23 mouse cellular contexts compared by ENCODE assay signal in the genomic region with DNA sequence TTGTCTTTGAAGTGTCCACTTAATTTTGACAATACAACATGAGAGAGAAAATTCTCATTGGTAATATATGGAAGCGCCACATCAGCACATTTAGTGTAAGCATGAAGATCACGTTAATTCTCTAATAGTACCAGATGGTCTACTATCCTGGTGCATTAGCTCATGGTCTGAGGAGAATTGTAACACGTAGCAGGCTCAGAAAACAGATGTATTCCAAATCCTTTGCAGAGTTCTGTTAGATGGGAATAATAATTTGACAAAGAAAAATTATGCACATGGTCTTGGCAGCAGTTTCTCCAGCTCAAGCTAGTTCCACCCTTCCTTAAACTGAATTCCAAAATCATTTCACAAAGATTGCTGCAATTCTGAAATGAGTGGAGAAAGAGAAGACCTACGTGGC. TPM values are rescaled to one million over a fixed set of nuclear protein-coding genes. Genes with fewer than 3 reads are reported as not detected.
DNase-seq lines count a peak whose midpoint lies in the region; ATAC-seq and TF ChIP-seq lines count a peak whose summit lies in the region.
"Had no signal": no experiment of that assay in that cellular context is flagged by ENCODE, and none has a peak within 500 bp of the region (broad histone marks: within the 10 kb centered on the region; RNA-seq: fewer than 3 reads in every experiment).

No protein-coding gene starts in this region.

- TF ChIP-seq CTCF in intestine, postnatal 0 days (IDR thresholded peaks at IDR 0.05; ENCODE audit: low read depth), result no peak
- TF ChIP-seq CTCF in stomach, postnatal 0 days (IDR thresholded peaks at IDR 0.05; ENCODE audit: low read depth), result no peak

- WGBS in embryonic facial prominence, embryonic 14.5 days, result 50% methylated on average over 4 of the region's 4 CpGs
- WGBS in embryonic facial prominence, embryonic 10.5 days, result 82% methylated on average over 4 of the region's 4 CpGs
- 45% methylated on average over 4 of the region's 4 CpGs for WGBS in intestine, embryonic 14.5 days
- WGBS in intestine, postnatal 0 days, result 55% methylated on average over 4 of the region's 4 CpGs
- WGBS in stomach, embryonic 14.5 days, result 39% methylated on average over 4 of the region's 4 CpGs
- WGBS in stomach, postnatal 0 days, result 42% methylated on average over 4 of the region's 4 CpGs

- no peak overlapping the region for H3K4me3 ChIP-seq in embryonic facial prominence, embryonic 14.5 days (ENCODE audit: low read depth, low read length)
- no peak overlapping the region for H3K4me3 ChIP-seq in embryonic facial prominence, embryonic 10.5 days
- H3K4me3 ChIP-seq in intestine, embryonic 14.5 days (ENCODE audit: low read depth, low read length), result no peak overlapping the region
- no peak overlapping the region for H3K4me3 ChIP-seq in intestine, postnatal 0 days (ENCODE audit: low read depth, low read length)
- no peak overlapping the region for H3K4me3 ChIP-seq in stomach, embryonic 14.5 days (ENCODE audit: low read depth, low read length)
- no peak overlapping the region for H3K4me3 ChIP-seq in stomach, postnatal 0 days (ENCODE audit: low read depth, low read length)
- H3K4me3 ChIP-seq: midbrain, embryonic 12.5 days had no signal

- H3K36me3 ChIP-seq in embryonic facial prominence, embryonic 14.5 days (ENCODE audit: control insufficient read depth, insufficient read depth, low read length), result no peaks in the 10 kb centered on the region
- no peaks in the 10 kb centered on the region for H3K36me3 ChIP-seq in embryonic facial prominence, embryonic 10.5 days (replicated peaks)
- H3K36me3 ChIP-seq in intestine, embryonic 14.5 days (ENCODE audit: control insufficient read depth, insufficient read depth, low read length), result no peaks in the 10 kb centered on the region
- no peaks in the 10 kb centered on the region for H3K36me3 ChIP-seq in intestine, postnatal 0 days (ENCODE audit: control insufficient read depth, insufficient read depth)
- H3K36me3 ChIP-seq in stomach, embryonic 14.5 days (ENCODE audit: control insufficient read depth, insufficient read depth, low read length), result no peaks in the 10 kb centered on the region
- no peaks in the 10 kb centered on the region for H3K36me3 ChIP-seq in stomach, postnatal 0 days (ENCODE audit: control insufficient read depth, insufficient read depth, low read length)
- H3K36me3 ChIP-seq: midbrain, embryonic 12.5 days had no signal

- ATAC-seq in embryonic facial prominence, embryonic 14.5 days (ENCODE audit: low read depth), result no peak
- ATAC-seq in intestine, embryonic 14.5 days (replicated peaks; ENCODE audit: low FRiP score, low TSS enrichment, low read depth), result no peak
- no peak for ATAC-seq in intestine, postnatal 0 days
- peak; percentile 46; the same call in 1 of the 2 replicates for ATAC-seq in stomach, embryonic 14.5 days (ENCODE audit: insufficient number of reproducible peaks, insufficient read depth, low FRiP score, low read depth)
- no peak; the same call in 1 of the 2 replicates for ATAC-seq in stomach, postnatal 0 days (ENCODE audit: low FRiP score, low TSS enrichment)
- no peak for ATAC-seq in megakaryocyte progenitor cell, adult 5-6 weeks (replicated peaks; ENCODE audit: poor library complexity)
- ATAC-seq: CD4-positive, CD25-positive, alpha-beta regulatory T cell, adult 4 months; forebrain, embryonic 14.5 days; hindbrain, postnatal 0 days had no signal

- no peaks in the 10 kb centered on the region for H3K27me3 ChIP-seq in embryonic facial prominence, embryonic 14.5 days (replicated peaks; ENCODE audit: control insufficient read depth, insufficient read depth, low read length)
- no peaks in the 10 kb centered on the region for H3K27me3 ChIP-seq in embryonic facial prominence, embryonic 10.5 days (replicated peaks; ENCODE audit: low read depth, poor library complexity, severe bottlenecking)
- H3K27me3 ChIP-seq in intestine, embryonic 14.5 days (replicated peaks; ENCODE audit: control insufficient read depth, insufficient read depth, low read length), result no peaks in the 10 kb centered on the region
- H3K27me3 ChIP-seq in intestine, postnatal 0 days (replicated peaks; ENCODE audit: control insufficient read depth, insufficient read depth, low read length), result no peaks in the 10 kb centered on the region
- no peaks in the 10 kb centered on the region for H3K27me3 ChIP-seq in stomach, embryonic 14.5 days (ENCODE audit: control insufficient read depth, insufficient read depth, low read length)
- H3K27me3 ChIP-seq in stomach, postnatal 0 days (ENCODE audit: control insufficient read depth, insufficient read depth, low read length), result no peaks in the 10 kb centered on the region
- H3K27me3 ChIP-seq: midbrain, embryonic 12.5 days had no signal

- H3K27ac ChIP-seq in embryonic facial prominence, embryonic 14.5 days (replicated peaks; ENCODE audit: low read depth, low read length), result 0 out of 2 replicates have a peak overlapping the region, but pooled peaks have one; percentile 39
- H3K27ac ChIP-seq in embryonic facial prominence, embryonic 10.5 days (replicated peaks), result no peak overlapping the region
- H3K27ac ChIP-seq in intestine, embryonic 14.5 days (ENCODE audit: low read depth), result peak overlapping the region; percentile 33
- H3K27ac ChIP-seq in intestine, postnatal 0 days (ENCODE audit: low read depth, low read length), result no peak overlapping the region
- H3K27ac ChIP-seq in stomach, embryonic 14.5 days (ENCODE audit: low read length), result peak overlapping the region; percentile 39; the same call in 1 of the 2 replicates
- no peak overlapping the region for H3K27ac ChIP-seq in stomach, postnatal 0 days (replicated peaks)
- H3K27ac ChIP-seq: hindbrain, postnatal 0 days; macrophage; midbrain, embryonic 12.5 days had no signal

- H3K9ac ChIP-seq in embryonic facial prominence, embryonic 14.5 days (ENCODE audit: low read depth, low read length), result no peak overlapping the region
- H3K9ac ChIP-seq in intestine, embryonic 14.5 days (ENCODE audit: low read length), result no peak overlapping the region
- H3K9ac ChIP-seq in intestine, postnatal 0 days (ENCODE audit: low read depth, low read length), result no peak overlapping the region
- no peak overlapping the region for H3K9ac ChIP-seq in stomach, embryonic 14.5 days (replicated peaks; ENCODE audit: low read depth, low read length)
- H3K9ac ChIP-seq in stomach, postnatal 0 days (ENCODE audit: low read length), result no peak overlapping the region
- H3K9ac ChIP-seq: midbrain, embryonic 12.5 days had no signal

- DNase-seq in embryonic facial prominence, embryonic 14.5 days (ENCODE audit: low spot score), result peak; percentile 79
- DNase-seq in embryonic facial prominence, embryonic 10.5 days (ENCODE audit: low spot score), result no peak
- no peak for DNase-seq in intestine, embryonic 14.5 days (ENCODE audit: low spot score)
- DNase-seq in stomach, postnatal 0 days (ENCODE audit: low spot score), result no peak
- no peak for DNase-seq in urinary bladder, postnatal 10 days (ENCODE audit: low spot score)
- DNase-seq: adrenal gland, adult 2 months; cerebellum, postnatal 10 days; embryo, embryonic 11 days; heart, adult 11 months; kidney, adult 9 months; kidney, postnatal 36 days; liver; right cerebral cortex, postnatal 4 days had no signal

- H3K4me2 ChIP-seq in embryonic facial prominence, embryonic 14.5 days (ENCODE audit: low read depth, low read length), result no peak overlapping the region
- H3K4me2 ChIP-seq in intestine, embryonic 14.5 days (ENCODE audit: low read length), result no peak overlapping the region
- H3K4me2 ChIP-seq in intestine, postnatal 0 days (replicated peaks; ENCODE audit: low read depth), result no peak overlapping the region
- H3K4me2 ChIP-seq in stomach, embryonic 14.5 days (replicated peaks; ENCODE audit: low read depth, low read length), result no peak overlapping the region
- H3K4me2 ChIP-seq in stomach, postnatal 0 days (replicated peaks; ENCODE audit: low read depth), result no peak overlapping the region
- H3K4me2 ChIP-seq: midbrain, embryonic 12.5 days had no signal

- no peaks in the 10 kb centered on the region for H3K4me1 ChIP-seq in embryonic facial prominence, embryonic 14.5 days (ENCODE audit: control insufficient read depth, insufficient read depth, low read length)
- H3K4me1 ChIP-seq in embryonic facial prominence, embryonic 10.5 days, result no peaks in the 10 kb centered on the region
- H3K4me1 ChIP-seq in intestine, embryonic 14.5 days (replicated peaks; ENCODE audit: control insufficient read depth, insufficient read depth, low read length), result no peaks in the 10 kb centered on the region; the same call in 1 of the 2 replicates
- no peaks in the 10 kb centered on the region for H3K4me1 ChIP-seq in intestine, postnatal 0 days (replicated peaks; ENCODE audit: control insufficient read depth, insufficient read depth, low read length)
- no peaks in the 10 kb centered on the region for H3K4me1 ChIP-seq in stomach, embryonic 14.5 days (ENCODE audit: control insufficient read depth, insufficient read depth, low read length)
- H3K4me1 ChIP-seq in stomach, postnatal 0 days (replicated peaks; ENCODE audit: control insufficient read depth, insufficient read depth), result no peaks in the 10 kb centered on the region
- H3K4me1 ChIP-seq: midbrain, embryonic 12.5 days had no signal

- TF ChIP-seq EP300 in stomach, postnatal 0 days (optimal IDR thresholded peaks at IDR 0.05), result no peak

- no peaks in the 10 kb centered on the region for H3K9me3 ChIP-seq in embryonic facial prominence, embryonic 14.5 days (ENCODE audit: control insufficient read depth, low read length)
- no peaks in the 10 kb centered on the region for H3K9me3 ChIP-seq in embryonic facial prominence, embryonic 10.5 days
- H3K9me3 ChIP-seq in intestine, embryonic 14.5 days (ENCODE audit: control insufficient read depth, low read length), result no peaks in the 10 kb centered on the region
- H3K9me3 ChIP-seq in intestine, postnatal 0 days (ENCODE audit: control insufficient read depth), result no peaks in the 10 kb centered on the region
- no peaks in the 10 kb centered on the region for H3K9me3 ChIP-seq in stomach, embryonic 14.5 days (ENCODE audit: control insufficient read depth, low read depth, low read length)
- H3K9me3 ChIP-seq in stomach, postnatal 0 days (ENCODE audit: control insufficient read depth, low read length), result no peaks in the 10 kb centered on the region
- H3K9me3 ChIP-seq: midbrain, embryonic 12.5 days had no signal

RNA-seq across cellular contexts. Expression of gene Col3a1, which starts 21.3 kb away (rescaled TPM):
- 3,558 and 3,663 TPM in 2 replicates for polyA plus RNA-seq in embryonic facial prominence, embryonic 14.5 days (2014; fragmentation: Nextera tagmentation; extraction: Ambion mirVana)
- 363 and 422 TPM in 2 replicates for polyA plus RNA-seq in embryonic facial prominence, embryonic 10.5 days (2016; fragmentation: Nextera tagmentation; extraction: Ambion mirVana)
- 1,853 and 2,064 TPM in 2 replicates for polyA plus RNA-seq in intestine, embryonic 14.5 days (2014; fragmentation: Nextera tagmentation; extraction: Ambion mirVana)
- polyA plus RNA-seq in intestine, postnatal 0 days (2015; fragmentation: Nextera tagmentation; extraction: Ambion mirVana), result 562 and 577 TPM in 2 replicates
- polyA plus RNA-seq in stomach, embryonic 14.5 days (2014; fragmentation: Nextera tagmentation; extraction: Ambion mirVana), result 2,030 and 2,122 TPM in 2 replicates
- 1,202 and 1,254 TPM in 2 replicates for polyA plus RNA-seq in stomach, postnatal 0 days (2015; fragmentation: Nextera tagmentation; extraction: Ambion mirVana)
- not detected in 2 replicates for total RNA-seq in megakaryocyte progenitor cell, adult 5-6 weeks (2015)
- total RNA-seq in megakaryocyte progenitor cell, adult 5-6 weeks (2017), result not detected in 2 replicates
- total RNA-seq: hematopoietic stem cell, adult 5-6 weeks; MEL had no signal
- polyA plus RNA-seq: CD4-positive, CD25-positive, alpha-beta regulatory T cell, adult 4 months had no signal

Comparison
In these comparisons a context has a peak if more than half of its experiments do, and no peak if none do; other contexts are left out.
1. H3K27ac ChIP-seq: peak in embryonic facial prominence, embryonic 14.5 days (single experiment), intestine, embryonic 14.5 days (single experiment) and stomach, embryonic 14.5 days (single experiment); none in embryonic facial prominence, embryonic 10.5 days (single experiment), intestine, postnatal 0 days (single experiment) and stomach, postnatal 0 days (single experiment).